ENCODE assay signal across 16 mouse cellular contexts in genomic region chr17:85899096-85899495, GRCm38 (mm10).
"Had no signal": no experiment of that assay in that cellular context is flagged by ENCODE, and none has a peak within 500 bp of the region (broad histone marks: within the 10 kb centered on the region; RNA-seq: fewer than 3 reads in every experiment).

No protein-coding gene starts in this region.

- H3K9me3 ChIP-seq: limb, embryonic 15.5 days; midbrain, embryonic 12.5 days; neural tube, embryonic 13.5 days had no signal

- H3K4me3 ChIP-seq: limb, embryonic 12.5 days; limb, embryonic 15.5 days; midbrain, embryonic 12.5 days; myocyte; neural tube, embryonic 13.5 days had no signal

- H3K9ac ChIP-seq: limb, embryonic 12.5 days; limb, embryonic 15.5 days; liver, embryonic 14.5 days; liver, postnatal 0 days; lung, embryonic 14.5 days; midbrain, embryonic 12.5 days; neural tube, embryonic 13.5 days had no signal

- H3K27me3 ChIP-seq: midbrain, embryonic 12.5 days; neural tube, embryonic 13.5 days had no signal

- ATAC-seq: intestine, postnatal 0 days; liver, postnatal 0 days; lung, postnatal 0 days; midbrain, embryonic 16.5 days had no signal

- H3K4me2 ChIP-seq: limb, embryonic 12.5 days; limb, embryonic 15.5 days; liver, embryonic 11.5 days; lung, embryonic 14.5 days; midbrain, embryonic 12.5 days; neural tube, embryonic 13.5 days had no signal

- H3K27ac ChIP-seq: limb, embryonic 12.5 days; limb, embryonic 15.5 days; liver, embryonic 14.5 days; macrophage; midbrain, embryonic 12.5 days; neural tube, embryonic 13.5 days had no signal

- H3K4me1 ChIP-seq: midbrain, embryonic 12.5 days had no signal

- H3K36me3 ChIP-seq: limb, embryonic 12.5 days; limb, embryonic 15.5 days; midbrain, embryonic 12.5 days; neural tube, embryonic 13.5 days had no signal

- DNase-seq: left cerebral cortex, postnatal 4 days; liver, postnatal 0 days; lung, embryonic 14.5 days; thymus, adult 18-20 months; thymus, postnatal 4 days had no signal
